Mouse (Mus musculus): ENCODE measurements around the gene Gm5798. TPM values are rescaled to one million over a fixed set of nuclear protein-coding genes. Genes with fewer than 3 reads are reported as not detected.
"Not testable (repeated sequence)": the region's sequence is repeated elsewhere in the genome, so short reads cannot be mapped to it uniquely, and the experiment has no call there.

Gm5798 gene
- polyA plus RNA-seq (2016; fragmentation: Nextera tagmentation; extraction: Ambion mirVana), result not detected in 2 replicates

- H3K36me3 ChIP-seq; H3K4me2 ChIP-seq (replicated peaks); H3K9ac ChIP-seq; H3K27me3 ChIP-seq; H3K4me1 ChIP-seq; H3K9me3 ChIP-seq; H3K27ac ChIP-seq; H3K4me3 ChIP-seq; ATAC-seq (ENCODE audit: insufficient number of reproducible peaks, insufficient read depth, low FRiP score, low TSS enrichment): not testable (repeated sequence)
- WGBS, result 59% methylated on average over 2 of the region's 2 CpGs
These were observed at the start of gene Gm5798 for GRCm38 (mm10) chr14:41348309-41348708. Gm5798 (plus strand) TSS chr14:41348609.

GRCm38 (mm10) chr14:41386279-41386678, 37.9 kb downstream of the Gm5798 start, which contains the start of gene Gm7945:
Gm7945 (minus strand) TSS chr14:41386379.
- H3K4me3 ChIP-seq; H3K27ac ChIP-seq; H3K27me3 ChIP-seq; H3K36me3 ChIP-seq; H3K9ac ChIP-seq; H3K4me2 ChIP-seq (replicated peaks); H3K9me3 ChIP-seq; H3K4me1 ChIP-seq; ATAC-seq (ENCODE audit: insufficient number of reproducible peaks, insufficient read depth, low FRiP score, low TSS enrichment): not testable (repeated sequence)
- no CpG with 5 or more reads among the region's 3 CpGs for WGBS

Other genes starting within 250 kb of the Gm5798 start
- not detected in 2 replicates for gene Mat1a, start 243.6 kb upstream of the Gm5798 start, polyA plus RNA-seq (2016; fragmentation: Nextera tagmentation; extraction: Ambion mirVana)
- not detected in 2 replicates for gene Sftpa1, start 216.8 kb upstream of the Gm5798 start, polyA plus RNA-seq (2016; fragmentation: Nextera tagmentation; extraction: Ambion mirVana)
- not detected in 2 replicates for gene Mbl1, start 197.2 kb upstream of the Gm5798 start, polyA plus RNA-seq (2016; fragmentation: Nextera tagmentation; extraction: Ambion mirVana)
- not detected in 2 replicates for gene Sftpd, start 163.5 kb upstream of the Gm5798 start, polyA plus RNA-seq (2016; fragmentation: Nextera tagmentation; extraction: Ambion mirVana)
- gene Gm2832, start 69.8 kb upstream of the Gm5798 start, polyA plus RNA-seq (2016; fragmentation: Nextera tagmentation; extraction: Ambion mirVana), result 0.23 and 0.29 TPM in 2 replicates
- not detected in 2 replicates for gene Gm7945, start 37.8 kb downstream of the Gm5798 start, polyA plus RNA-seq (2016; fragmentation: Nextera tagmentation; extraction: Ambion mirVana)
- not detected in 2 replicates for gene Gm6482, start 59.7 kb downstream of the Gm5798 start, polyA plus RNA-seq (2016; fragmentation: Nextera tagmentation; extraction: Ambion mirVana)
- not detected in 2 replicates for gene Gm7954, start 104.9 kb downstream of the Gm5798 start, polyA plus RNA-seq (2016; fragmentation: Nextera tagmentation; extraction: Ambion mirVana)
- gene Gm3486, start 140.9 kb downstream of the Gm5798 start, polyA plus RNA-seq (2016; fragmentation: Nextera tagmentation; extraction: Ambion mirVana), result not detected in 2 replicates
- gene Gm7970, start 207.0 kb downstream of the Gm5798 start, polyA plus RNA-seq (2016; fragmentation: Nextera tagmentation; extraction: Ambion mirVana), result not detected in 2 replicates
- gene 1700049E17Rik2, start 224.6 kb downstream of the Gm5798 start, polyA plus RNA-seq (2016; fragmentation: Nextera tagmentation; extraction: Ambion mirVana), result not detected in 2 replicates